Mouse (Mus musculus) intestine, postnatal 0 days (tissue): Measurements from ENCODE around the gene Espn. TPM values are rescaled to one million over a fixed set of nuclear protein-coding genes. Genes with fewer than 3 reads are reported as not detected.

Source experiments
- ATAC-seq: fragments of 200-750 bp; cut with Nextera tagmentation; 2 replicates; pipeline ENCODE4 v1.8.0; 2017; ENCODE audit warnings: mild to moderate bottlenecking, moderate TSS enrichment, moderate library complexity
- H3K27ac ChIP-seq: fragments of 300-500 bp; sonication (generic); 2 replicates; pipeline ENCODE4 v1.5.1; 2014; ENCODE audit warnings: mild to moderate bottlenecking, low read depth, low read length, moderate library complexity
- H3K27me3 ChIP-seq: fragments of 300-500 bp; sonication (generic); replicated peaks from 2 replicates; pipeline ENCODE4 v1.6.1; 2014; ENCODE audit warnings: low read length, mixed read lengths; ENCODE audit not compliant: control insufficient read depth, insufficient read depth
- H3K36me3 ChIP-seq: fragments of 300-500 bp; sonication (generic); 2 replicates; pipeline ENCODE4 v1.6.1; 2014; ENCODE audit warnings: mild to moderate bottlenecking, moderate library complexity; ENCODE audit not compliant: control insufficient read depth, insufficient read depth
- H3K4me1 ChIP-seq: fragments of 300-500 bp; sonication (generic); replicated peaks from 2 replicates; pipeline ENCODE4 v1.6.1; 2014; ENCODE audit warnings: antibody characterized with exemption, low read length, mixed read lengths; ENCODE audit not compliant: control insufficient read depth, insufficient read depth
- H3K4me2 ChIP-seq: fragments of 300-500 bp; sonication (generic); replicated peaks from 2 replicates; pipeline ENCODE4 v1.6.1; 2014; ENCODE audit warnings: low read depth, mild to moderate bottlenecking, moderate library complexity
- H3K4me3 ChIP-seq: fragments of 300-500 bp; sonication (generic); 2 replicates; pipeline ENCODE4 v1.5.1; 2014; ENCODE audit warnings: low read depth, low read length
- H3K9ac ChIP-seq: fragments of 300-500 bp; sonication (generic); 2 replicates; pipeline ENCODE4 v1.6.1; 2014; ENCODE audit warnings: mild to moderate bottlenecking, low read depth, low read length
- H3K9me3 ChIP-seq: fragments of 300-500 bp; sonication (generic); 2 replicates; pipeline ENCODE4 v1.6.1; 2016; ENCODE audit warnings: mixed run types; ENCODE audit not compliant: control insufficient read depth
- CTCF ChIP-seq: sonication (generic); IDR thresholded peaks from 2 replicates; pipeline ENCODE4 v1.5.1; 2016; ENCODE audit warnings: low read depth, mild to moderate bottlenecking, control low read depth, antibody characterized with exemption, moderate library complexity
- WGBS: fragments of 180-500 bp; shearing (Covaris S2); extraction: QIAGEN DNeasy Blood & Tissue Kit; methylation state at CpG from one replicate; pipeline ENCODE4 v1.1.7; 2014; 5-methylcytosine and 5-hydroxymethylcytosine counted together
- polyA plus RNA-seq: library from polyadenylated mRNA; unstranded; fragments of >200 nt; fragmentation: Nextera tagmentation; extraction: Ambion mirVana; gene quantifications from 2 replicates; pipeline ENCODE4 v1.2.1, GENCODE M21; 2015

Espn gene
- polyA plus RNA-seq, 1 experiment from 2014 or later = 264 TPM

- H3K27ac ChIP-seq = no peak overlapping the region
- no peak overlapping the region for H3K9ac ChIP-seq
- no peaks in the 10 kb centered on the region for H3K9me3 ChIP-seq
- TF ChIP-seq CTCF = no peak
- no peaks in the 10 kb centered on the region for H3K4me1 ChIP-seq
- H3K27me3 ChIP-seq = no peaks in the 10 kb centered on the region
- H3K4me3 ChIP-seq = no peak overlapping the region
- H3K36me3 ChIP-seq = no peaks in the 10 kb centered on the region
- 52% methylated on average over 8 of the region's 8 CpGs for WGBS
- H3K4me2 ChIP-seq = no peak overlapping the region
- ATAC-seq = no peak
These were observed 15.9 kb upstream of the Espn start for GRCm38 (mm10) chr4:152168052-152168451.

GRCm38 (mm10) chr4:152165036-152165931 is 13.1 kb upstream of the Espn start:
- WGBS = 18% methylated on average over 22 of the region's 22 CpGs

GRCm38 (mm10) chr4:152162748-152163147 is 10.6 kb upstream of the Espn start:
- Histone ChIP-seq H3K9ac (no peak overlapping the region), H3K4me2 (no peak overlapping the region), H3K4me1 (peaks cover 12% of the 10 kb centered on the region), H3K9me3 (no peaks in the 10 kb centered on the region), H3K27ac (no peak overlapping the region), H3K27me3 (peaks cover 20% of the 10 kb centered on the region), H3K4me3 (no peak overlapping the region), H3K36me3 (no peaks in the 10 kb centered on the region)
- TF ChIP-seq CTCF = no peak
- ATAC-seq = no peak
- 53% methylated on average over 2 of the region's 2 CpGs for WGBS

More at GRCm38 (mm10) chr4:152165036-152165931, 13.1 kb upstream of the Espn start:
- no peaks in the 10 kb centered on the region for H3K36me3 ChIP-seq
- H3K4me3 ChIP-seq = no peak overlapping the region
- peak; percentile 98 for TF ChIP-seq CTCF
- H3K27me3 ChIP-seq = no peaks in the 10 kb centered on the region
- H3K4me2 ChIP-seq = peak overlapping the region; percentile 48
- peaks cover 6% of the 10 kb centered on the region for H3K4me1 ChIP-seq
- H3K9me3 ChIP-seq = no peaks in the 10 kb centered on the region
- H3K9ac ChIP-seq = no peak overlapping the region
- ATAC-seq = no peak
- H3K27ac ChIP-seq = no peak overlapping the region

GRCm38 (mm10) chr4:152161601-152162000 is 9.4 kb upstream of the Espn start:
- Histone ChIP-seq H3K9me3 (no peaks in the 10 kb centered on the region), H3K27ac (peak overlapping the region; percentile 91), H3K36me3 (no peaks in the 10 kb centered on the region), H3K27me3 (peaks cover 24% of the 10 kb centered on the region), H3K4me2 (peak overlapping the region; percentile 30; the same call in 1 of the 2 replicates), H3K9ac (no peak overlapping the region), H3K4me1 (peaks cover 12% of the 10 kb centered on the region), H3K4me3 (no peak overlapping the region)
- ATAC-seq = peak; percentile 51
- TF ChIP-seq CTCF = no peak
- WGBS = 42% methylated on average over 6 of the region's 6 CpGs

GRCm38 (mm10) chr4:152160748-152161147 is 8.6 kb upstream of the Espn start:
- TF ChIP-seq CTCF = peak; percentile 46
- Histone ChIP-seq H3K9ac (no peak overlapping the region), H3K4me2 (peak overlapping the region; percentile 71), H3K27ac (peak overlapping the region; percentile 91), H3K4me1 (peaks cover 12% of the 10 kb centered on the region), H3K27me3 (peaks cover 24% of the 10 kb centered on the region), H3K36me3 (no peaks in the 10 kb centered on the region), H3K4me3 (no peak overlapping the region), H3K9me3 (no peaks in the 10 kb centered on the region)
- ATAC-seq = peak; percentile 92
- WGBS = 22% methylated on average over 4 of the region's 4 CpGs

- Histone ChIP-seq H3K4me1 (peaks cover 12% of the 10 kb centered on the region), H3K9me3 (no peaks in the 10 kb centered on the region), H3K36me3 (no peaks in the 10 kb centered on the region), H3K9ac (no peak overlapping the region), H3K27me3 (peaks cover 24% of the 10 kb centered on the region), H3K4me2 (peak overlapping the region; percentile 71), H3K27ac (peak overlapping the region; percentile 75; the same call in 1 of the 2 replicates), H3K4me3 (peak overlapping the region; percentile 37)
- TF ChIP-seq CTCF = no peak
- 2% methylated on average over 19 of the region's 19 CpGs for WGBS
- 0 out of 2 replicates have a peak, but pooled peaks have one; percentile 6 for ATAC-seq
These were observed 7.1 kb upstream of the Espn start for GRCm38 (mm10) chr4:152159285-152159678.
